Mouse (Mus musculus) stomach, postnatal 0 days (tissue): Measurements from ENCODE around the gene Cpne4.

Source experiments
- CTCF ChIP-seq: IDR thresholded peaks from 2 replicates; pipeline ENCODE4 v1.5.1; 2016; ENCODE audit warnings: antibody characterized with exemption, low read depth, mild to moderate bottlenecking, moderate library complexity
- EP300 ChIP-seq: optimal IDR thresholded peaks from 2 replicates; pipeline ENCODE3; 2016; ENCODE audit warnings: antibody characterized with exemption

- TF ChIP-seq CTCF = no peak
- no peak for TF ChIP-seq EP300
Observed at GRCm38 (mm10) chr9:104877014-104877413, 329.9 kb downstream of the Cpne4 start.
